Mouse (Mus musculus): ENCODE data around the gene Ncbp2. TPM values are rescaled to one million over a fixed set of nuclear protein-coding genes. Genes with fewer than 3 reads are reported as not detected.

The Ncbp2 gene
- polyA plus RNA-seq, 1 experiment from 2014 or later = 88.3 TPM

- ATAC-seq (ENCODE audit: low FRiP score) (no peak), DNase-seq (ENCODE audit: low spot score) (no peak)
- Histone ChIP-seq H3K27ac (no peak overlapping the region), H3K9me3 (ENCODE audit: control insufficient read depth, low read length) (no peaks in the 10 kb centered on the region), H3K4me2 (replicated peaks) (no peak overlapping the region), H3K4me3 (replicated peaks; ENCODE audit: low read length) (no peak overlapping the region), H3K36me3 (replicated peaks; ENCODE audit: control insufficient read depth, insufficient read depth) (peaks cover 27% of the 10 kb centered on the region), H3K27me3 (ENCODE audit: control insufficient read depth, insufficient read depth, low read length) (no peaks in the 10 kb centered on the region), H3K9ac (no peak overlapping the region), H3K4me1 (replicated peaks; ENCODE audit: control insufficient read depth, insufficient read depth, low read length) (no peaks in the 10 kb centered on the region)
- WGBS = 97% methylated on average over 4 of the region's 4 CpGs
These were observed 44.9 kb downstream of the Ncbp2 start for GRCm38 (mm10) chr16:31993195-31993594.

DNA sequence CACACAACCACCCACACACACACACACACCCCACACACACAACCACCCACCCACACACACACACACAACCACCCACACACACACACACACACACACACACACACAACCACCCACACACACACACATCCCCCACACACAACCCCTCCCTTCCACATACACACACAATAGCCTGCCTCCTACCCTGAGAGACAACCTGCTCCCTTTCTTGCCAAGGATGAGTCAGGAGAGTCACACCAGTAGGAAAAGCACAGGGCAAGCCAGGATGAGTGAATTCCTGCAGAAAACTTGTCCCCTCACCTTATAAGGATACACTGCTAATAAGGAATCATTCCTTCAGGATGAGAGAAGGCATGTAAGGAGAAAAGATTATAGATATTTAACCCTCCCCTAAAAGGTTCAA, 45.6 kb downstream of the Ncbp2 start:
- Histone ChIP-seq H3K4me1 (replicated peaks; ENCODE audit: control insufficient read depth, insufficient read depth, low read length) (no peaks in the 10 kb centered on the region), H3K4me3 (replicated peaks; ENCODE audit: low read length) (no peak overlapping the region), H3K27me3 (ENCODE audit: control insufficient read depth, insufficient read depth, low read length) (no peaks in the 10 kb centered on the region), H3K9me3 (ENCODE audit: control insufficient read depth, low read length) (no peaks in the 10 kb centered on the region), H3K4me2 (replicated peaks) (no peak overlapping the region), H3K36me3 (replicated peaks; ENCODE audit: control insufficient read depth, insufficient read depth) (peaks cover 25% of the 10 kb centered on the region), H3K9ac (no peak overlapping the region), H3K27ac (no peak overlapping the region)
- no peak for DNase-seq (ENCODE audit: low spot score)
- ATAC-seq (ENCODE audit: low FRiP score) = no peak

DNA sequence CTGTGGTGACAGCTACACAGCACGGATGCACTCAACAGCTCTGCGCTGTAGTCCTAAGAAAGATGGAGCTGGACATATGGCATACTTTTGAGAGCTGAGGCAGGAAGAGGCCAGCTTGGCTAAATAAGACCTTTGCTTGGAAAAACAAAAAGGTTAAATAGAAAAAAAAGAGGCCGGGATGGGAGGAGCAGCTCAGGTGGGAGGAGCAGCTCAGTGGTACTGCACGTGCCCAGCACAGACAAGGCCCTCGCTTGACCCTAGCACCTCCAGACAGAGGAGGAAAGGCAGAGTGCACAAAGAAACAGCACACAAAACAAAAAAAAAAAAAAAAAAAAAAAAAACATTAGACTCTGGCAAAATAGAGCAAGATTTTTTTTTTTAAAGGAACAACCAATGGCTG, 48.1 kb downstream of the Ncbp2 start:
- no peak overlapping the region for H3K4me2 ChIP-seq (replicated peaks)
- ATAC-seq (ENCODE audit: low FRiP score) = no peak
- H3K4me1 ChIP-seq (replicated peaks; ENCODE audit: control insufficient read depth, insufficient read depth, low read length) = no peaks in the 10 kb centered on the region
- no peak for DNase-seq (ENCODE audit: low spot score)
- H3K9me3 ChIP-seq (ENCODE audit: control insufficient read depth, low read length) = no peaks in the 10 kb centered on the region
- WGBS = 82% methylated on average over 5 of the region's 5 CpGs
- no peaks in the 10 kb centered on the region for H3K27me3 ChIP-seq (ENCODE audit: control insufficient read depth, insufficient read depth, low read length)
- H3K36me3 ChIP-seq (replicated peaks; ENCODE audit: control insufficient read depth, insufficient read depth) = peaks cover 12% of the 10 kb centered on the region
- H3K27ac ChIP-seq = no peak overlapping the region
- no peak overlapping the region for H3K4me3 ChIP-seq (replicated peaks; ENCODE audit: low read length)
- H3K9ac ChIP-seq = no peak overlapping the region

DNA sequence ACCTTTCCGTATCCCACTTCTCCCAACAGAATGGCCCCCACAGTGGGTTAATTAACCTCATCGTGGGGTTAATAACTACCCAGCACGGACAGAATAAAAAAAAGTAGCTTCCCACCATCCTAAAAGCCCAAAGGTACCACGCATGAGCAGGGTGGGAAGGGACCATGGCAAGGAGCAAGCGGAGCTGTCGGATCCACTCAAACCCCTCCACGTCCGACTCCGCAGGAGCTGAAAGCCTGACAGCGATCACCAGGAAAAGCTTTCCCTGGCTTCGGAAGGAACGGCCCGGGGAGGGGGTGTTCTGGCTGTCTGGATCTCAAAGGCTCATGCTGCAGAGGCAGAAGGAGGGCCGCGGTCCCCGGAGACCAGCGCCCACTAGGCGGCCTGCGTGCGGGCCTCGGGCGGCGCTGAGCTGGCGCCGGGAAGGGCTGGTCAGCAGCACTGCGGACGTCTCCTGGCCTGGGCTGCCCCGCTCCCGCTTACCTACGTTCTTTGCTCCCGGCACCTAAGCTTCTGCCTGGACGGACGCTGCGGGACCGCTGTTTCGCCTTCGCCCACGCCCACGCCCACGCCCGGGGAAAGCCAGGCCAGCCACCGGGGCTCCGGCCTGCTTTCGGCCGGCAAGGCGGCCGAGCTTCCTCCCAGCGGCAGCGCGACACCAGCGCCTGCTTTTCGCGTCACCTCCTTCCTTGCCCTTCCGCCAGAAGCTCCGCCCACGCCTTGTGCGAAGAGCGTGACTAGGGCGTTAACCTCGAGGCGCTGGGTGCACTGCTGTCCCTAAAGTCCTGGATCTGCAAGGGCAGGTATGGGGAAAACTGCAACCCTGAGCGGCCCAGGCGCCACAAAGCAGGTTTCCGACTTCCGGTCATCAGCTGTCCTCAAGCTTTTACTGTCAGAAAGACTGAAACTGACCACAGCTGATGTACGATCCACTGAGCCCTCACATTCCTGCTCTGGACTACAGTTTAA, 54.5 kb downstream of the Ncbp2 start, which contains the start of gene Senp5:
TSS of gene Senp5 (minus strand) at position 779 of the 969 bp plus-strand sequence.
- Histone ChIP-seq H3K4me2 (replicated peaks) (peak within 1 kb of the TSS; percentile 85), H3K4me3 (replicated peaks; ENCODE audit: low read length) (peak within 1 kb of the TSS; percentile 67), H3K36me3 (replicated peaks; ENCODE audit: control insufficient read depth, insufficient read depth) (peaks cover 5% of the 10 kb centered on the region; the same call in 1 of the 2 replicates), H3K4me1 (replicated peaks; ENCODE audit: control insufficient read depth, insufficient read depth, low read length) (peaks cover 15% of the 10 kb centered on the region), H3K27ac (peak within 1 kb of the TSS; percentile 81), H3K27me3 (ENCODE audit: control insufficient read depth, insufficient read depth, low read length) (no peaks in the 10 kb centered on the region), H3K9me3 (ENCODE audit: control insufficient read depth, low read length) (no peaks in the 10 kb centered on the region), H3K9ac (peak within 1 kb of the TSS; percentile 74)
- peak; percentile 93 for ATAC-seq (ENCODE audit: low FRiP score)
- DNase-seq (ENCODE audit: low spot score) = peak; percentile 89
- 1% methylated on average over 65 of the region's 66 CpGs for WGBS

DNA sequence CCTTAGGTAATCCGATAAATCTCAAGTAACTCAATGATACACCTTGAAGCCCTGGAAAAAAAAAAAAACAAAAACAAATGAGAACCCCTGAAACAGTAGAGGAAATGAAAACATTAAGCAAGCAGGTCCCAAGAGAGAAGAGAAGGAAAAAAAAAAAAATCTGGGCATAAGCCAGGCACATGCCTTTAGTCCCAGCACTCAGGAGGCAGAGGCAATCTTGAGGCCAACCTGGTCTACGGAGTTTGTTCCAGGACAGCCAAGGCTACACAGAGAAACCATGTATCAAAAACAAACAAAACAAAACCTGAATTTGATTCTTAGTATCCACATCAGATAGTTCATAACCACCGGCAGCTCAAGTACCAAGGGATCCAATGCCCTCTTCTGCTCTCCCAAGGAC, 56.4 kb downstream of the Ncbp2 start:
- no peak overlapping the region for H3K9ac ChIP-seq
- ATAC-seq (ENCODE audit: low FRiP score) (no peak), DNase-seq (ENCODE audit: low spot score) (no peak)
- no peaks in the 10 kb centered on the region for H3K27me3 ChIP-seq (ENCODE audit: control insufficient read depth, insufficient read depth, low read length)
- H3K36me3 ChIP-seq (replicated peaks; ENCODE audit: control insufficient read depth, insufficient read depth) = no peaks in the 10 kb centered on the region
- WGBS = 98% methylated on average over 3 of the region's 3 CpGs
- H3K4me1 ChIP-seq (replicated peaks; ENCODE audit: control insufficient read depth, insufficient read depth, low read length) = peaks cover 15% of the 10 kb centered on the region
- H3K4me2 ChIP-seq (replicated peaks) = no peak overlapping the region
- H3K9me3 ChIP-seq (ENCODE audit: control insufficient read depth, low read length) = no peaks in the 10 kb centered on the region
- no peak overlapping the region for H3K27ac ChIP-seq
- H3K4me3 ChIP-seq (replicated peaks; ENCODE audit: low read length) = no peak overlapping the region

- Histone ChIP-seq H3K36me3 (replicated peaks; ENCODE audit: control insufficient read depth, insufficient read depth) (no peaks in the 10 kb centered on the region), H3K9me3 (ENCODE audit: control insufficient read depth, low read length) (no peaks in the 10 kb centered on the region), H3K4me3 (replicated peaks; ENCODE audit: low read length) (no peak overlapping the region), H3K27ac (no peak overlapping the region), H3K27me3 (ENCODE audit: control insufficient read depth, insufficient read depth, low read length) (no peaks in the 10 kb centered on the region), H3K4me2 (replicated peaks) (no peak overlapping the region), H3K9ac (no peak overlapping the region), H3K4me1 (replicated peaks; ENCODE audit: control insufficient read depth, insufficient read depth, low read length) (peaks cover 2% of the 10 kb centered on the region; the same call in 1 of the 2 replicates)
- no peak for ATAC-seq (ENCODE audit: low FRiP score)
- WGBS = 74% methylated on average over 10 of the region's 10 CpGs
- DNase-seq (ENCODE audit: low spot score) = no peak
These were observed 60.4 kb downstream of the Ncbp2 start for GRCm38 (mm10) chr16:32008529-32009293.

DNA sequence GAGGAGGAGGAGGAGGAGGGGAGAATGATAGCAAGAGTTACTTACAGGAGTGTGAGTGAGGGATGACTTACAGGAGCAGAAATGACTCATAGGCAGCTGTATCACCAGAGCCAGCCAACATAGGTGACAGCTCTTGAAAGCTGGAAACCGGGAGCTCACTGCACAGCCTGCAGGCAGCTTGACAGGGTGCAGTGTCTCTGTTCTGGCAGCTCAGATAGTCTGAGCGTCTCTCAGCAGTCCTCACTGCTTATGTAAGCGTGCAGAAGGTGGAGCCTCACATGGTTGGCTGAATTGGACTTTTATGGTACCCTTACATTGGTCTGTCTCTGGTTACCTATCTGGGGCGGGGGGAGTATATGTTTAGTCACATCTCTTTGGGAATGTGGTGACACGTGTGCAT, 61.6 kb downstream of the Ncbp2 start:
- no peak for ATAC-seq (ENCODE audit: low FRiP score)

GRCm38 (mm10) chr16:32010330-32010729, 62.0 kb downstream of the Ncbp2 start:
- no peaks in the 10 kb centered on the region for H3K27me3 ChIP-seq (ENCODE audit: control insufficient read depth, insufficient read depth, low read length)
- no peak overlapping the region for H3K27ac ChIP-seq
- no peak overlapping the region for H3K9ac ChIP-seq
- DNase-seq (ENCODE audit: low spot score) = no peak
- H3K4me1 ChIP-seq (replicated peaks; ENCODE audit: control insufficient read depth, insufficient read depth, low read length) = no peaks in the 10 kb centered on the region
- no peaks in the 10 kb centered on the region for H3K9me3 ChIP-seq (ENCODE audit: control insufficient read depth, low read length)
- no peak for ATAC-seq (ENCODE audit: low FRiP score)
- WGBS = 81% methylated on average over 4 of the region's 4 CpGs
- no peak overlapping the region for H3K4me3 ChIP-seq (replicated peaks; ENCODE audit: low read length)
- 0 out of 2 replicates have a peak, but pooled peaks cover under 1% of the 10 kb centered on the region for H3K36me3 ChIP-seq (replicated peaks; ENCODE audit: control insufficient read depth, insufficient read depth)
- no peak overlapping the region for H3K4me2 ChIP-seq (replicated peaks)

More for the DNA sequence above, 61.6 kb downstream of the Ncbp2 start:
- no peak overlapping the region for H3K4me2 ChIP-seq (replicated peaks)
- no peaks in the 10 kb centered on the region for H3K4me1 ChIP-seq (replicated peaks; ENCODE audit: control insufficient read depth, insufficient read depth, low read length)
- H3K27ac ChIP-seq = no peak overlapping the region
- WGBS = 40% methylated on average over 5 of the region's 5 CpGs
- H3K27me3 ChIP-seq (ENCODE audit: control insufficient read depth, insufficient read depth, low read length) = no peaks in the 10 kb centered on the region
- H3K36me3 ChIP-seq (replicated peaks; ENCODE audit: control insufficient read depth, insufficient read depth) = no peaks in the 10 kb centered on the region
- no peaks in the 10 kb centered on the region for H3K9me3 ChIP-seq (ENCODE audit: control insufficient read depth, low read length)
- no peak for DNase-seq (ENCODE audit: low spot score)
- no peak overlapping the region for H3K4me3 ChIP-seq (replicated peaks; ENCODE audit: low read length)
- H3K9ac ChIP-seq = no peak overlapping the region

Measured in hindbrain, embryonic 14.5 days (tissue).